Mouse (Mus musculus) kidney, postnatal 4 days (tissue): ENCODE data around the gene Myo1c.

ENCODE experiments used
- DNase-seq, 2 experiments: peaks; one replicate each; pipeline ENCODE4 v3.0.0; 2021; ENCODE audit warnings: mixed read lengths in 2 of 2

The Myo1c gene

GRCm38 (mm10) chr11:75650958-75651425, 688 bp downstream of the Myo1c start:
- no peak for DNase-seq

- peak; percentile 84 to 91 for DNase-seq
Measured at GRCm38 (mm10) chr11:75651426-75652221, 1.3 kb downstream of the Myo1c start.

GRCm38 (mm10) chr11:75652222-75652941, 2.1 kb downstream of the Myo1c start:
- peak; percentile 74 to 83 for DNase-seq

- peak; percentile 41 to 60 for DNase-seq
Measured at GRCm38 (mm10) chr11:75652942-75653684, 2.8 kb downstream of the Myo1c start.

- peak; percentile 91 to 94 for DNase-seq
Measured at GRCm38 (mm10) chr11:75653781-75654470, 3.6 kb downstream of the Myo1c start.

GRCm38 (mm10) chr11:75654471-75655390, 4.4 kb downstream of the Myo1c start:
- peak in 1 of 2 experiments; percentile 37 for DNase-seq

GRCm38 (mm10) chr11:75655621-75656545, 5.6 kb downstream of the Myo1c start:
- DNase-seq, result peak; percentile 76 to 86

GRCm38 (mm10) chr11:75656621-75657590, 6.6 kb downstream of the Myo1c start:
- peak; percentile 11 to 25 for DNase-seq

- no peak for DNase-seq
Measured at GRCm38 (mm10) chr11:75657841-75658240, 7.5 kb downstream of the Myo1c start.

- no peak for DNase-seq
Measured at GRCm38 (mm10) chr11:75658311-75658710, 8.0 kb downstream of the Myo1c start.

- no peak for DNase-seq
Measured at GRCm38 (mm10) chr11:75658996-75659750, 8.9 kb downstream of the Myo1c start.

- DNase-seq, result no peak
Measured at GRCm38 (mm10) chr11:75660081-75660590, 9.8 kb downstream of the Myo1c start.

GRCm38 (mm10) chr11:75660941-75661800, 10.9 kb downstream of the Myo1c start:
- no peak for DNase-seq

- no peak for DNase-seq
Measured at GRCm38 (mm10) chr11:75662131-75662530, 11.8 kb downstream of the Myo1c start.

- no peak for DNase-seq
Measured at GRCm38 (mm10) chr11:75666296-75666695, 16.0 kb downstream of the Myo1c start.

GRCm38 (mm10) chr11:75668621-75669020, 18.3 kb downstream of the Myo1c start:
- no peak for DNase-seq
